Mouse (Mus musculus) erythroid progenitor cell, adult 5-6 weeks (primary cell): ENCODE results near the gene Napsa. TPM values are rescaled to one million over a fixed set of nuclear protein-coding genes. Genes with fewer than 3 reads are reported as not detected.

Source experiments
- ATAC-seq: replicated peaks from 2 replicates; pipeline ENCODE4 v1.8.0; 2016; ENCODE audit warnings: moderate number of reproducible peaks, mild to moderate bottlenecking, moderate TSS enrichment, inconsistent platforms; ENCODE audit not compliant: poor library complexity, low FRiP score, severe bottlenecking
- total RNA-seq, 2 experiments: library from RNA; stranded (forward) in 1 of 2; stranded (reverse) in 1 of 2; fragments of 150-400 nt in 1 of 2; fragments of 186-747, 209-891 nt in 1 of 2; gene quantifications; 2 replicates each; pipeline versions ENCODE4 v1.2.3 to v1.2.4; 2015 to 2017; ENCODE audit warnings: low replicate concordance in 2 of 2

The Napsa gene
- total RNA-seq, 2 experiments from 2014 or later, result 12.7 to 84.3 TPM

DNA sequence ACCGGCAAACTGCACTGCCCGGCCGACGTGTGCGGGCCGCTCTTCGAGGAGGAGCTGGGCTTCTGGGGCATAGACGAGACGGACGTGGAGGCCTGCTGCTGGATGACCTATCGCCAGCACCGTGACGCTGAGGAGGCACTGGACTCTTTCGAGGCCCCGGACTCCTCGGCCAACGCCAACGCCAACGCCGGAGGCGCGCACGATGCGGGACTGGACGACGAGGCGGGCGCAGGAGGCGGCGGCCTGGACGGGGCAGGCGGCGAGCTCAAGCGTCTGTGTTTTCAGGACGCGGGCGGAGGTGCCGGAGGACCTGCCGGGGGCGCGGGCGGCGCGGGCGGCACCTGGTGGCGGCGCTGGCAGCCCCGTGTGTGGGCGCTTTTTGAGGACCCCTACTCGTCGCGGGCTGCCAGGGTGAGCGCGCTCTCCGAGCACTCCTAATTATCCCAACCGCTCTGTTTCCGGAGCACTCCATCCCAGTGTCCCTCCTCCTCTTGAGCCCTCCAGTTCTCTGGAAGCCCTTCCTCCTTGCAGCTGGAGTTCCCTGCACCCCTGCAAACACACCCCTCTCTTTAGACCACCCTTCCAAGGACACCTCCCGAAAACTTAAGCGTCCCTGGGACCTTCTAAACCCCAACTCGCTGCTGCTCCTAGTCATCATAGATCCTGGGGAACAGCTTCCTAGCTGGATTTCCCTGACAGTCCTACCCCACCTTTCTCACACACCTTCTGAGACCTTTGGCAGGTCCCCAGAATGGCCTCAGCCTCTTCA, 19.4 kb downstream of the Napsa start:
- no peak for ATAC-seq

DNA sequence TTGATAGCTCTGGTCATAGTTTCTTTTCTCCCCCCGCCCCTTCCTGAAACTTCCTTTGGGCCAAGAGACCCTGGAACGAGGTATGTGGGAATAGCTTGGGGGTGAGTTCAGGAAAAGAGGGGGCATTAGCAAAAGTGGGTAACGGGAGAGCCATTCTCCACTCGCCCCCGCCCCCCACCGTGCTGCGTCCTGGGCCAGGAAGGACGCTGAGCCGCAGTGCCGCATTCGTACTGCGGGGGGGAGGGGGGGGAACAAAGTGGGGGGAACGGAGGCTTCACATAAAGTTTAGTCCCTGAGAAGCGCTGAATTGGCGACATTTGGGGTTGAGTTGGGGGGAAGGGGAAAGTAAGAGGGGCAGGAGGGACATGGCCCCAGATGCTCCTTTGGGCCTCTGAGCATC, 20.9 kb downstream of the Napsa start:
- ATAC-seq, result no peak

DNA sequence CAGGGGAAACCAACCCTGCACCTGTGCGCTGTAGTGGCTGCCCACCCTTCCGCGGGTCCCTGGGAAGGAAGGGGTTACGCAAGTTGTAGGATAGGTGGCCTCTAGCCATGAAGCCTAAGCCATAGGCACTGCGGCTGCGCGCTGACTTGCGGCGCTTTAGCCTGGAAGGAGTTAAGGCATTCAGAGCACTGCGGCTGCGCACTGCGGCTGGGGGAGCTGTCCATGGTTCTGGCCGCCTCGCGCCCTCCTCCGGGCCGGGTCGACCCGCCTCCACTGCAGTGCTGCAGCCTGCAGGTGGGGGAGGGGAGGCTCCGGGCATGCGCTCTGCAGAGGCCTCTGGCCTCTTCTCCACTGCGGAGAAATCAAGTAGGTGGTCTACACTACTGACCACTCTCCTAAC, 21.6 kb downstream of the Napsa start:
- no peak for ATAC-seq

DNA sequence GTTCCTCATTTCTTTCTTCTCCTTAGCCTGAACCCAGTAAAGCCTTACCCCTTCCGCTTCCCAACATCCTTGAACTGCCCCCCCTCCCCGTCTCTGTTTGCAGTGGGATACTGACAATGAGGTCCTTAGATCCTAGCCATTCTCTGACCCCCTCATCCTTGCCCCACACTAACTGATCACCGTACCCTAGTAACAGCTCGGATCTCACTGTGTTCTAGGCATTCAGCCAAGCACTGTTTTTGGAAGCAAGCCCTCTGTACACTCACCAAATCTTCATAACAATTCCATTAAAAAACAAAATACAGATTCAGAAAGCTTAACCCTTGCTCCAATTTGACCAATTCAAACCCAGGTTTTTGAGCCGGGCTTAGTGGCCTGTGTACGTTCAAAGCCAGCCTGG, 22.1 kb downstream of the Napsa start:
- no peak for ATAC-seq

DNA sequence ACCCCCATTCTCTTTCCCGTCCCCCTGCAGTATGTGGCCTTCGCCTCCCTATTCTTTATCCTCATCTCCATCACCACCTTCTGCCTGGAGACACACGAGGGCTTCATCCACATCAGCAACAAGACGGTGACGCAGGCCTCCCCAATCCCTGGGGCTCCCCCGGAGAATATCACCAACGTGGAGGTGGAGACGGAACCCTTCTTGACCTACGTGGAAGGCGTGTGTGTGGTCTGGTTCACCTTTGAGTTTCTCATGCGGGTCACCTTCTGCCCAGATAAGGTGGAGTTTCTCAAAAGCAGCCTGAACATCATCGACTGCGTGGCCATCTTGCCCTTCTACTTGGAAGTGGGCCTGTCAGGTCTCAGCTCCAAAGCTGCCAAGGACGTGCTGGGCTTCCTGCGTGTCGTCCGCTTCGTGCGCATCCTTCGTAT, 23.0 kb downstream of the Napsa start:
- ATAC-seq, result no peak

DNA sequence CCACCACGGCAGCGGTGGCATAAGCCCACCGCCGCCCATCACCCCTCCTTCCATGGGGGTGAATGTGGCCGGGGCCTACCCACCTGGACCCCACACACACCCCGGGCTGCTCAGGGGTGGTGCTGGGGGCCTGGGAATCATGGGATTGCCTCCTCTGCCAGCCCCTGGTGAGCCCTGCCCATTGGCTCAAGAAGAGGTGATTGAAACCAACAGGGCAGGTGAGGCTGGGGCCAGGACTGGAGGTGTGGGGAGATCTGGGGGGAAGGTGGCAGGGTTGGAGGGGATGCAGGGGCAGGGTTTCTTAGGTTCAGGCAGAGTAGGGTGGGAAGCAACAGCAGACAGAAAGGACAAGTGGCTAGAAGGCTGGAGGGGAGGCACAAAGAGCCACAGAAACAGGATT, 23.9 kb downstream of the Napsa start:
- no peak for ATAC-seq

DNA sequence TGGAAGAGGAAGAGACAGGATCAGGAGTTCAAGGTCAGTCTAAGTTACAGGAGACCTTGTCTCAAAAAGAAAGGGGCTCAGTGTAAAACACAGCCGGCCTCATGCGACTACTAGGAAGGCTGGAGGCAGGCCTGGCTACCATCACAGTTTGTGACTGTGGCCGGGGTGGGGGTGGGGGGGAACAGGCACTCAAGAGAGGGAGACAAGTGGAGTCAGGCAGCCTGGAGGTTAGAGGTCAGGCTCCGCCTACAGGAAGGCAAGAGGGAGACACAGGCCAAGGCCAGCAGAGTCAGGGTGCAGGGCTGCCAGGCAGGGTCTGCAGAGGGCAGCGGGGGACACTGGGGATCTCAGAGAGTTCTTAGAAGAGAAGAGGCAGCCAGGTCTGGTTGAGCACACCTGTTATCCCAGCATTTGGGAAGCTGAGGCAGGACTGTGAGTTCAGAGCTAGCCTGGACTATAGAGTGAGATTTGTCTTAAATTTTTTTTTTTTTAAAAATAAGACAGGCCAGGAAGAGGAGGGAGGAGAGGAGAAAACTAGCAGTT, 24.9 kb downstream of the Napsa start:
- no peak for ATAC-seq

DNA sequence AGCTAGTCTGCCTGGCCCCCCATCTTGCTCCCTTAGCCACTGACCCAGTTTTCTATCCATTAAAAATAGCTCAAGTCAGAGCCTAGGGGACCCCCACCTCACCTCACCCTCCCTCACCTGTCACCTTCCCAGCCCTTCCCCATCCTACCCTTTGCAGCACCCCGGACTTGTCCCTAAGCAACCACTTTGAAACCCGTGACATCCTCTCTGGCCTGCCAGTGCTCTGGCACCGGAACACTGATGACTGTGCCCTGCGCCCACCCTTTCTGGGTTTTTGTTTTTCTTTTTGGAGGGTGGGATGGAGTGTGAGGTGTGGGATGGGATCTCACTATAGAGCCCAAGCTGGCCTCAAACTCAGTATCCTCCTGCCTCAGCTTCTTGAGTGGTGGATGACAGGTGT, 25.5 kb downstream of the Napsa start:
- no peak for ATAC-seq

DNA sequence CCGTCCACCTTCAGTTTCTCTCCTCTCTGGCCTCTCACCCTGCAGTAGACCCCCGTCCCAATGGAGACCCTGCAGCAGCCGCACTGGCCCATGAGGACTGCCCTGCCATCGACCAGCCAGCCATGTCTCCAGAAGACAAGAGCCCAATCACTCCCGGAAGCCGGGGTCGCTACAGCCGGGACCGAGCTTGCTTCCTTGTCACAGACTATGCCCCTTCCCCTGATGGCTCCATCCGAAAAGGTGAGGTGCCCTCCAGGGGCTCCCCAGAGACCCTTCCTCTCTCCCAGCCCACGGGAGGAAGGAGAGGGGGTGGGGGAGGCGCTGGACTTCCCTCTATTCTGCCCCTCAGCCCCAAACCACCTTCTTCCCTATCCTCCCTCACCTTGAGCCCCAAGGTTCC, 26.2 kb downstream of the Napsa start:
- no peak for ATAC-seq

DNA sequence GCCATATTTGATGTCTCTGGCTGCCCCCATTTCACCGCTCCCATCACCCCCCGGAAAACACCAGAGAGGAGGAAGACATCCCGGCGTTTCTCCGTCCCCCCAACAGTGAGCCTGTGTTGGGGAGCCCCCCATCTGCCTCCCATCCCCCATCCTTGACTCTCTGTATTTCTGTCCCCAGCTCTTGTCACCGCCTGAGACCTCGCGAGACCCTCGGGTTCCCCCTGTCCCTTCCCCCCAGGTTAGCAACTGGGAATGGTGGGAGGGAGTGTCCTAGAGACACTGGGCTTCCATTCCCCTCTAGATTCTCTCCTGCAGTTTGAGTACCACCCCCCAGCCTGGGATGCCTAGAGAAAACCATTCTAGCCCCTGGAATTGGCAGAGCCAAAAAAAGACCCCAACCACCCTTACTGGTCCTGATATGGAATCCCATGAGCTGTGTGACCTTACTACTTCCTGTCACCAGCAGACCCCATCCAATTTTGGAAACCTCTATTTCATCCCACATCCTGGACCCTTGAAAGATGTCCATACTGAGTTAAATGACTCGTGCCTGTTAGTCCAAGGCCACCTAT, 28.6 kb downstream of the Napsa start:
- no peak for ATAC-seq

DNA sequence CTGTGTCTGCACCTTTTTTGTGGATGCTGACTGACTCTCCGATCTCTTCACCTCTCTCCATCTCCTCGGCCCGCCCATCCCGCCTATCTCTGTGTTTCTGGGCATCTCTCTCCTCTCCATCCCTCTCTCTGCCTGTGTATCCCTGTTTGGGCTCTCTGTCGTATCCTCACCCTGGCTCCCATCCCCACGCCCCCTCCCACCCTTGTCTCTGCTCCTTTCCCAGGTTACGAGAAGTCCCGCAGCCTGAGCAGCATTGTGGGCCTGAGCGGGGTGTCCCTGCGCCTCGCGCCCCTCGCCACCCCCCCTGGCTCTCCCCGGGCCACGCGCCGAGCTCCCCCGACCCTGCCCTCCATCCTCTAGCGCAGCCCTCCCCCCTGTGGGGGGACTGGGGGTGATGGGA, 29.5 kb downstream of the Napsa start:
- no peak for ATAC-seq

DNA sequence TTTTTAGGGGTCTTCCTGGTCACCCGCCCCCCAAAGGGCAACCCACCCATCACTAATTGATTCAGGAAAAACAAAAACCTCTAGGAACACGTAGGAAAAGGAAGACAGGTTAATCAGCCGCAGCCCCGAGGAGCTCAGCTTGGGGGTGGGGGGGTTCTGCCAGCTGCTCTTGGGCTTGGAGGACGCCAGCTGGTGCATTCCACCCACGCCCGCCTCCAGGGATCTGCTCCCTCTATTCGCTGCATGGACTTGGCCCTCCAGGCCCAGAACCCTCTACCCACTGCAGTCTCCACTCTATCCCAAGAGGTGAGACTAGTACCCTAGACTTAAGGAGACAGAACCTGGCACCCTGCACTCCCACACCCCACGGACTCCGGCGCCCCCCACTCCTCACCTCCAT, 30.3 kb downstream of the Napsa start:
- ATAC-seq, result no peak

DNA sequence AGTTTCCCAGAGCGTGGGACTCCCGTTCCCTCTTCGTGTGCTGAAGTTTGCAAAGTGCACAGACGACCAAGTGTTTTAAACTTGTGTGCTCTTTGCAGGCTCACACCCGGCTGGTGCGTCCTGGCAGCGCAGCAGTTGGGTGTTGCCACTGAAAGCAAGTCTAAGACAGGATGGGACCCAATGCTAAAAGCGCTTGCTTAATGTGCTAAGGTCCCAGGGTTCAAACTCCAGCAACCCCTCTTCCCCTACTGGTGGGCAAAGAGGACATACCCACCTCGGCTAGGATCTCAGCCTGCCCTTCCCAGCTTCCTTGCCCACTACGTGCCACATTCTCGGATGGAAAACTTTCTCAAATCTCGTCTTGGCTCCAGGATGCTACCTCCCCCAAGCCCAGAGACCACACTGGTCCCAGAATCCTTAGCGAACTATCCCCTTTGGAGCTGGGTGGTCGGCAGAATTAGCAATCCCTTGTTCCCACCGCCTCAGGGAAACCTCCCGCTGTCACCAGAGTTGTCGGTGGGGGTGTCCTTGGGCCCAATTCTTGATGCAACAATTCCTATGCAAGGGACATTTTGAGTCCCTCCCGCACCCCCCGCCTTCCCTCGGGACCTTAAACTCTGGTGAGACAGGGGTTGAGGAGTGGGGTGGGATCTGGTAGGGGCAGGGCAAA, 31.1 kb downstream of the Napsa start:
- no peak for ATAC-seq

DNA sequence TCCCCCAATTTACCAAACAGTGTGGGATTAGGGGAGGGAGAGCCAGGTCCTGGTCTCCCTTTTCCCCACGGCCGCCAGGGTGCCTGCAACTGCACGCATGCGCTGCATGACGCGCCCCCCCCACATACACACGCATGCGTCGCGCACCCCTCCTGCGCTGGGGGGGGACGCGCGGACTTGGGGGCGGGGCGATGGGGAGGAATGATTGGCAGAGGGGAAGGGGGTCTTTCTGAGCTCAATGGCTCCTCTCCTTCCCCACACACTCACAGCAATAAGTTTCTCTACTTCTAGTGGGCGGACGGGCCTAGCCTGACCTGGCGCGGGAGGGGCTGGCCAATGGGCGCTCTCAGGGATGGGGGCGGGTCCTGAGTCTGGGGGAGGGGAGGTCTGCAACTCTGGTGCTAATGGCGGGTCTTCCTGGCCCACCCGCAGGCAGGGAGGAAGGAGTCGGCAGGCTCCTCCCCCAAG, 32.0 kb downstream of the Napsa start:
- ATAC-seq, result no peak

DNA sequence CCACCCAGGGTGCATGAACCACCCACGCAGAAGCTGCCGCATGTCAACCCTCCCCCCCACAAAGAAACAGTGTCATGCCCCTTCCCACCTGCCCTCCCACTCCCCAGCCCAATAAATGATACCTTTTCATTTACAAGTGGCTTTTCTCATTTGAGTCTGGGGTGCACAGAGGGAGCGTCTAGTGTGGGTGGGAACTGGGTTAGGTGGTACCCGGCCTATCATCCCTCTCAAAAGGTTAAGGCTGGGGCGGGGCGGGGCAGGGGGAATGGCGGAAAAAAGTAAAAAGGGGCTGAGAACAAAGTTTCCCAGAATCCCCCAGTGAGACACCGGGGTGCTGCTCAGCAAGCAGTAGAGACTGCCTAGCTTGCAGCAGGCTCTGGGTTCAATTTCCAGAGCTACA, 32.4 kb downstream of the Napsa start:
- ATAC-seq, result no peak

DNA sequence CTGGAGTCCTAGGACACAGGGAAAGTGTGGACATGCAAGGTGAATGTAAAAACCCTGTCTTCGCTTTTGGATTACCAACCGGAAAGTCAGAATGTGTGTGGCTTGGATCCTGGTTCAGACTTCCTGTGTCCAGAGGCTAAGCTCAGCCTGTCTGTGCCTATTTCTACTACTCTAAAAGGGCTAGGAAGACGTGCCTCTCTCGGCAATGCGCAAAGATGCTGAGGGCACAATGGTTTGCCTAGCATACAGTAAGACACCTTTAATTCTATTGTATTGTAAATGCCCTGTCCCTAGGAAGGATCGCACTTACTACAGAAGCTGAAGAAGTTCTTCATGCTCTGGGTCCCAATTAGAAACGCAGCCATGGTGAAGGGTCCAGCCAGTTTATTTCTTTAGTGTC, 33.3 kb downstream of the Napsa start:
- no peak for ATAC-seq

DNA sequence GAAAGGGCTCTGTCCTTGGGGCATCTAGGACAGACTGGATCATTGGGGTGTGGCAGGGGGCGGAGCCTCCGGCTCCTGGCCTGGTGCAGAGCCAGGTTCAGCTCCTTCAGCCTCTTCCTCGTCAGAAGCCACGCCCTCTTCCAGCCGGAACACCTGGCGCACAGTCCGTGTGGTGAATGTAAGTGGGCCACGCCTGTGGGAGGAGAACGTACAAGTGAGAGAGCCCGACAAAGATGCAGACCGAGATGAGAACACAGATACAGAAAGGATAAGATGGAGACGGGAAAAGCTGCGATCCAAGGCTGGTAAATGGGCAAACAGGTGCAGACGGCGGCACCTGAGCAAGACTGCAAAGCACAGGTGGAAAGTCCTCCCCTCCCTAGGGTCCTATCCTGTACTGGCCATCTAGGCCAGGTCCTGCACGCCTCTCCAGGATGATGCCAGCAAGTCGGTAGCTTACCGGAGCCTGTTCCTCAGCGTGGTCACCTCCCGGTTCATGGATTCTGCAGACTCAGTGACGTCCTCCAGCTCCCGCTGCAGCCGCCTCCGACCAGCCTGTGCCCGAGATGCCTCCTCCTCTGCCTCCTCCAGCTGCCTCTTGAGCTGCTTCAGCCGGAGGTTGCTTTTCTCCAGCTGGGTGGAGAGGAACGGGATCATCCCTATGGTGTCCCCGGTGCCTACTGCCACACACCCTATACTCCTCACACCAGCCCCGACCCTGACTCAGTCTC, 34.2 kb downstream of the Napsa start:
- ATAC-seq, result no peak

DNA sequence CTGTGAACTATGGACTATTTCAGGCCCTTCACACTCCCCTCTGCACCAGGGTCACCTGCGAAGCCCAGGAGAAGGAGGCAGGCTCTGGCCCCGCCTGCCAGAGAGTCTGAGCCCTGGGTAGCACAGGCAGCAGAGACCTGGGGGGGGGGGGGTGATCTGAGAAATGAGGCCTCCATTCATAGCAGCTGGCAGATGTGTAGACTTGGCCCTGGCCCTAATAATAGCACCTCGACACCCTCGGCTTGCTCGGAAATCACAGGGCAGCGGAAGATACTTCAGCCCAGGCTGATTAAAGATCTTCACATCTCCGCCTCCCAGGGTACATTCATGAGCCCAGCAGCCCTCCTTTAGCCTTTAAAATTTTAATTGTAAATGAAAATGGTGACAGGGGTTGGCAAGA, 40.0 kb downstream of the Napsa start:
- ATAC-seq, result no peak

DNA sequence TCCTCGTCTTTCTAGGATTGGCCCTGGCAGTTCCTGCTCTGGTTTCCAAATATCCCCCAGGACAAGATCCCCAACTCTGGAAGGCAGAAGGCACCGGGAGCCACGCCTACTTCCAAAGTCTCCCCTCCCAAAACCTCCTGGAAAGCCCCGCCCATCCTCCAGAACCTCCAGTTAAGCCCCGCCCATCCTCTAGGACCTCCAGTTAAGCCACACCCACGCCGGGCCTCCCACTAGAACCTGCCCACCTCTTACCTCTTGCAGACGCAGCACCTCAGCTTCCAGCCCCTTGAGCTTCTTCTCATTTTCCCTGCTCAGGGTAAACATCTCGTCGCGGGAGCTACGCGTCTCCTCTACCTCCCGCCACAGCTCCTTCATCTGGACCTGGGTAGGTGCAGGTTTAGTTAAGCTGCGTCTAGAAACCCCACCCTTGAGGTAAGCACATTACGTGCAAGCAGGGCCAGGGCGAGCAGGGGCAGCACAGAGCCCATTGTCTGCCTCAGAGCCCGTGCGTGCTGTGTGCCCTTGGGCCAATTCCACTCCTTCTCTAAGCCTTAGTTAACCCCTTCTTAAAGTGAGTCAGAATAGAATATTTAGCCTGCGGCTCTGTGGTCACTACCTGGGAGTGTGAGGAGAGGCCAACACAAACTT, 42.0 kb downstream of the Napsa start:
- ATAC-seq, result no peak

DNA sequence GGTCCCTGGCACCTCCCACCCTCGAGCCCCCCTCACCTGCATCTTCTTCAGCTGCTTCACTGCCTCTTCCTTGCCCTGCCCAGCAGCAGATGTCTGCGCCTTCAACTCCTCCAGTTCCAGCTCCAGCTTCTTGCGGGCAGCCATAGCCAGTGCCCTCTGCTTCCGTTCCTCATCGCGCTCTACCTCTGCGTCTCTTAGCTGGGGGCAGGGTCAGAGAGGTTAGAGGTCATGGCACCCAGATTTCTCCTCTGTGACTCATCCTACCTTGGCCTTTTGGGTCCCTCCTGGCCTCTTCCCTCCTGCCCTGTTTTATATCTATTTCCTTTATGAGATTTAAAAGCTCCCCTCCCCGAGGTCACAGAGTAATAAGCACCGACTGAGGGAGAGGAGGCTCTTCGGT, 43.1 kb downstream of the Napsa start:
- no peak for ATAC-seq
